Mouse (Mus musculus) cortical plate, adult 2 months (tissue): ENCODE results near the gene Rragd. TPM values are rescaled to one million over a fixed set of nuclear protein-coding genes. Genes with fewer than 3 reads are reported as not detected.

ENCODE experiments used
- H3K27ac ChIP-seq: fragments of 200-500 bp; 2 replicates; pipeline ENCODE4 v1.5.1; 2012; ENCODE audit warnings: low read length, control low read depth, inconsistent platforms; ENCODE audit not compliant: insufficient read depth
- H3K4me1 ChIP-seq: fragments of 200-500 bp; 2 replicates; pipeline ENCODE4 v1.6.1; 2011; ENCODE audit warnings: low read length; ENCODE audit not compliant: control insufficient read depth, insufficient read depth
- H3K4me3 ChIP-seq: fragments of 200-500 bp; 2 replicates; pipeline ENCODE4 v1.5.1; 2011; ENCODE audit warnings: mild to moderate bottlenecking, low read length, control low read depth; ENCODE audit not compliant: insufficient read depth
- CTCF ChIP-seq: fragments of 200-500 bp; IDR thresholded peaks from 2 replicates; pipeline ENCODE4 v1.5.1; 2011; ENCODE audit warnings: mild to moderate bottlenecking, control low read depth, low read length; ENCODE audit not compliant: insufficient read depth; ENCODE audit errors: extremely low read depth
- POLR2A ChIP-seq: fragments of 200-500 bp; IDR thresholded peaks from 2 replicates; pipeline ENCODE4 v1.6.1; 2011; ENCODE audit warnings: mild to moderate bottlenecking, low read length, control low read depth; ENCODE audit not compliant: insufficient read depth; ENCODE audit errors: extremely low read depth
- polyA plus RNA-seq: library from polyadenylated mRNA; depleted of rRNA; stranded (reverse); fragments of >200 nt; gene quantifications from 2 replicates; pipeline ENCODE4 v1.2.3, GENCODE M21; 2012; rRNA removed

The Rragd gene
- polyA plus RNA-seq, 1 experiment, result 63.8 TPM

DNA sequence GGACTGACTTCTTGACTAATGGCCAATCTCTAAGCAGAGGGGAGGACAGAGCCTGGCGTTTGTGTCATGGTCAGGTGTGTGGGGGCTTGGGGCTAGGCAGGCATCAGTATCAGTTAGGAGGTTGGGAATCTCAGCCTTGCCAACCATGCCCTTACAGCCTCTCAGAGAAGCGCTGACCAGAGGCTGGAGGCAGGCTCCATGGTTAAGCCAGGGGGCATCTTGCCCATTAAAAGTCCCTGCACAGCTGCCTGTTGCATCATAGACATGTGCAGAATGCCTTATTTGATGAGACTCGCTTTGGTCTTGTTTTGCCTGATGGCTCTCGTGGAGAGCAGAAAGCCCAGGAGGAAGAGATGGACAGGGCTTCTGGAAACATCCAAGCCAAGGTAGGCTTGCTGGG lies 80.1 kb downstream of the Rragd start, which contains the start of gene Gabrr2:
Gabrr2 (plus strand) TSS at position 19 of the 400 bp plus-strand sequence.
- TF ChIP-seq POLR2A (no peak), CTCF (no peak)
- peaks cover 3% of the 10 kb centered on the region; the same call in 1 of the 2 replicates for H3K4me1 ChIP-seq
- H3K27ac ChIP-seq, result no peak within 1 kb of the TSS
- no peak within 1 kb of the TSS for H3K4me3 ChIP-seq

GRCm38 (mm10) chr4:33064986-33065385 lies 82.1 kb downstream of the Rragd start:
- no peak overlapping the region for H3K4me3 ChIP-seq
- no peak for TF ChIP-seq POLR2A
- no peak for TF ChIP-seq CTCF
- peaks cover 2% of the 10 kb centered on the region; the same call in 1 of the 2 replicates for H3K4me1 ChIP-seq
- no peak overlapping the region for H3K27ac ChIP-seq

- H3K4me3 ChIP-seq, result no peak overlapping the region
- no peak for TF ChIP-seq CTCF
- no peak for TF ChIP-seq POLR2A
Measured at GRCm38 (mm10) chr4:33066223-33066960, 83.6 kb downstream of the Rragd start.

GRCm38 (mm10) chr4:33067331-33067730 lies 84.5 kb downstream of the Rragd start:
- no peak overlapping the region for H3K27ac ChIP-seq
- TF ChIP-seq POLR2A (no peak), CTCF (no peak)
- no peaks in the 10 kb centered on the region for H3K4me1 ChIP-seq
- H3K4me3 ChIP-seq, result no peak overlapping the region

More at GRCm38 (mm10) chr4:33066223-33066960, 83.6 kb downstream of the Rragd start:
- Histone ChIP-seq H3K27ac (no peak overlapping the region), H3K4me1 (peaks cover 2% of the 10 kb centered on the region; the same call in 1 of the 2 replicates)

- TF ChIP-seq CTCF (no peak), POLR2A (no peak)
- no peaks in the 10 kb centered on the region for H3K4me1 ChIP-seq
- H3K4me3 ChIP-seq, result no peak overlapping the region
- no peak overlapping the region for H3K27ac ChIP-seq
Measured at GRCm38 (mm10) chr4:33067826-33068225, 85.0 kb downstream of the Rragd start.

DNA sequence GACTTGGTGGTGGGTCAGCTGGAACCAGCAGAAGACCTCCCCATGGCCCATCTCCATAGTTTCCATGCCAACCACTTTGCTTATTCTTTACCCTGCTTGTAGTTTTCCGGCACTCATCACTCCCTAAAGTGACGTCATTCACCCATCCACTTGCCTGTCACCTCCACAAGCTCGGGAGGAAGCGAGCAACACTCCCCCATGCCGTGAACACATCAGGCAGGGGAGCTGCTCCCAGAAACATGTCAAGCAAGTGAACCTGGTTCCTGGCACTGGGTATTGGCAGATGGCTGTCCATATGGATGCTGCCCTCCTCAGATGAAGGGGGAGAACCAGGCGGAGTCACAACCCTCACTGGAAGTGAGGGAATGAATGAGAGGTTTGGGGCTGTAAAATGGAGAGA lies 86.1 kb downstream of the Rragd start:
- TF ChIP-seq CTCF (no peak), POLR2A (no peak)
- H3K4me1 ChIP-seq, result no peaks in the 10 kb centered on the region
- no peak overlapping the region for H3K4me3 ChIP-seq
- no peak overlapping the region for H3K27ac ChIP-seq

GRCm38 (mm10) chr4:33070326-33070725 lies 87.5 kb downstream of the Rragd start:
- Histone ChIP-seq H3K4me3 (no peak overlapping the region), H3K4me1 (no peaks in the 10 kb centered on the region), H3K27ac (no peak overlapping the region)
- TF ChIP-seq CTCF, result no peak
- TF ChIP-seq POLR2A, result no peak

DNA sequence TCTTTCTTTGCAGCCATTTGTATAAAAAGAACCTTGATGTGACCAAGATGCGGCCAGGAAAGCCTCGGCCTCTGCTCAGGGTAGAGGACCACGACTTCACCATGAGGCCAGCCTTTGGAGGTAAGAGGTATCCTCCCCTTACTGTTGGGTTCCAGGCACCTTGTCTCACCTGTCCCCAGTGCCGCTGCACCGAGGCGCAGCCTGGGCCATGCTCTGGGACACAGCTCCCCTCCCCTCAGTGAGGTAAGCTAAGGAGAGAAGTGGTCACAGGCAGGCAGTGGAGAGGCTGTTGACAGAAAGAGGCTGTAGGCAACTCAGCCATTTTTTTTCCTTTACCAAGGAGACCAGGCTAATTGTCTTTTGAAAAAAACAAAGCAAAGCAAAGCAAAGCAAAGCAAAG lies 88.5 kb downstream of the Rragd start:
- H3K4me3 ChIP-seq, result no peak overlapping the region
- no peak overlapping the region for H3K27ac ChIP-seq
- H3K4me1 ChIP-seq, result no peaks in the 10 kb centered on the region
- no peak for TF ChIP-seq POLR2A

Other genes with a start within 250 kb of the Rragd start
- gene Lyrm2, start 182.8 kb upstream of the Rragd start, polyA plus RNA-seq, result 58.0 and 61.3 TPM in 2 replicates
- gene Ankrd6, start 32.2 kb upstream of the Rragd start, polyA plus RNA-seq, result 11.1 and 12.2 TPM in 2 replicates
- 55.5 and 58.2 TPM in 2 replicates for gene Ube2j1, start 48.4 kb downstream of the Rragd start, polyA plus RNA-seq
- 0.96 and 1.6 TPM in 2 replicates for gene Gabrr2, start 80.0 kb downstream of the Rragd start, polyA plus RNA-seq
- 0.06 and 0.08 TPM in 2 replicates for gene Gabrr1, start 149.5 kb downstream of the Rragd start, polyA plus RNA-seq
- 2.5 and 2.7 TPM in 2 replicates for gene Pm20d2, start 206.7 kb downstream of the Rragd start, polyA plus RNA-seq
- gene Srsf12, start 226.0 kb downstream of the Rragd start, polyA plus RNA-seq, result 17.6 and 19.6 TPM in 2 replicates